Mouse (Mus musculus) liver, embryonic 14.5 days (tissue): ENCODE results near the gene Kif3a.

Experiments
- CTCF ChIP-seq: IDR thresholded peaks from 2 replicates; pipeline ENCODE4 v1.5.1; 2016; ENCODE audit warnings: antibody characterized with exemption, low read depth, control low read depth
- EP300 ChIP-seq: IDR thresholded peaks from 2 replicates; pipeline ENCODE4 v1.6.1; 2016; ENCODE audit warnings: antibody characterized with exemption, low read depth

- peak; percentile 93 for TF ChIP-seq CTCF
- TF ChIP-seq EP300, result no peak
These were observed 42.3 kb upstream of the Kif3a start for GRCm38 (mm10) chr11:53524905-53525304.
